Mouse (Mus musculus) telencephalon, adult 2 months (tissue): Measurements from ENCODE around the gene Ccna2.

ENCODE experiments used
- DNase-seq: peaks from one replicate; pipeline ENCODE4 v3.0.0-alpha.2; 2011; ENCODE audit warnings: low read depth, low spot score

The Ccna2 gene

GRCm38 (mm10) chr3:36533201-36533672, 38.7 kb downstream of the Ccna2 start:
- no peak for DNase-seq

- no peak for DNase-seq
These were observed 39.2 kb downstream of the Ccna2 start for GRCm38 (mm10) chr3:36532738-36533137.

GRCm38 (mm10) chr3:36531979-36532542, 39.9 kb downstream of the Ccna2 start:
- DNase-seq: no peak

GRCm38 (mm10) chr3:36531242-36531641, 40.7 kb downstream of the Ccna2 start:
- no peak for DNase-seq

- DNase-seq: no peak
These were observed 41.2 kb downstream of the Ccna2 start for GRCm38 (mm10) chr3:36530781-36531180.

GRCm38 (mm10) chr3:36530345-36530744, 41.6 kb downstream of the Ccna2 start:
- peak; percentile 80 for DNase-seq

- peak; percentile 47 for DNase-seq
These were observed 47.5 kb downstream of the Ccna2 start for GRCm38 (mm10) chr3:36524466-36524865.

- no peak for DNase-seq
These were observed 49.8 kb downstream of the Ccna2 start for GRCm38 (mm10) chr3:36522137-36522536.

GRCm38 (mm10) chr3:36521073-36522060, 50.6 kb downstream of the Ccna2 start, which contains the start of gene Gm11549:
Gene Gm11549, minus strand, starts transcription at chr3:36521813.
- no peak for DNase-seq

- peak; percentile 84 for DNase-seq
These were observed 55.8 kb downstream of the Ccna2 start for GRCm38 (mm10) chr3:36516196-36516595.
